Mouse (Mus musculus): Measurements from ENCODE around the gene Vcl.

DNA sequence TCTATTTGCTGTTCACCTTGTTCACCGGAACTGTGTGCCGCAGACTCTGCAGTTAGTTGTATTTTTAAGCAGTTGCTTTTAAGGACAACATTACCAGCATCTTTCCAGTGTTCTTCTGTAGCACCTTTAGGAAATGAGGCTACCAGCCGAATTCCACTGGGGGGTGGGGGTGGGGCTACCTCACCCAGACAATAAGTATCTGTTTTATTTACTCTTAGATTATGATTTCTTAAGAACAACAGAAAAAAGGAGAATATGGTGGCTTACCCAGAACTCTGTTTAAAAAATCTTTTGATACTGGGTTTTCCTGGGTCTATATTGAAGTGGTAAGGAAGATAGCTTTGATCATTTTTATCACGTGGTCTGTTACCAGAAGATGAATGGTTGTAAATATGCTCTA, 105.1 kb downstream of the Vcl start:
- no peak for TF ChIP-seq CTCF (IDR thresholded peaks at IDR 0.05; ENCODE audit: low read depth, low read length)
- TF ChIP-seq POLR2A (IDR thresholded peaks at IDR 0.05; ENCODE audit: extremely low read depth, insufficient read depth, low read length) = no peak
